Mouse (Mus musculus) midbrain, embryonic 11.5 days (tissue): Measurements from ENCODE around the gene Dgkz. TPM values are rescaled to one million over a fixed set of nuclear protein-coding genes. Genes with fewer than 3 reads are reported as not detected.
A peak's percentile ranks its signal among the peaks of the same experiment; 100 is the strongest.

ENCODE experiments used
- ATAC-seq: fragments of 200-750 bp; cut with Nextera tagmentation; 2 replicates; pipeline ENCODE4 v1.8.0; 2017; ENCODE audit warnings: moderate TSS enrichment, moderate library complexity; ENCODE audit not compliant: low FRiP score
- DNase-seq: peaks from one replicate; pipeline ENCODE4 v3.0.0; 2015; ENCODE audit warnings: low spot score; ENCODE audit errors: missing footprints
- H3K27ac ChIP-seq: fragments of 300-500 bp; sonication (generic); 2 replicates; pipeline ENCODE4 v1.5.1; 2014; ENCODE audit warnings: low read depth, low read length
- H3K27me3 ChIP-seq: fragments of 300-500 bp; sonication (generic); 2 replicates; pipeline ENCODE4 v1.6.1; 2014; ENCODE audit warnings: mild to moderate bottlenecking, low read length, moderate library complexity, mixed read lengths; ENCODE audit not compliant: control insufficient read depth, insufficient read depth
- H3K36me3 ChIP-seq: fragments of 300-500 bp; sonication (generic); 2 replicates; pipeline ENCODE4 v1.6.1; 2014; ENCODE audit warnings: mild to moderate bottlenecking, low read length, moderate library complexity, mixed read lengths; ENCODE audit not compliant: control insufficient read depth, insufficient read depth
- H3K4me1 ChIP-seq: fragments of 300-500 bp; sonication (generic); 2 replicates; pipeline ENCODE4 v1.6.1; 2014; ENCODE audit warnings: low read length; ENCODE audit not compliant: control insufficient read depth, insufficient read depth
- H3K4me2 ChIP-seq: fragments of 300-500 bp; sonication (generic); 2 replicates; pipeline ENCODE4 v1.6.1; 2014; ENCODE audit warnings: mild to moderate bottlenecking, moderate library complexity
- H3K4me3 ChIP-seq: fragments of 300-500 bp; sonication (generic); 2 replicates; pipeline ENCODE4 v1.5.1; 2014; ENCODE audit warnings: low read depth, low read length
- H3K9ac ChIP-seq: fragments of 300-500 bp; sonication (generic); 2 replicates; pipeline ENCODE4 v1.6.1; 2014; ENCODE audit warnings: low read length
- H3K9me3 ChIP-seq: fragments of 300-500 bp; sonication (generic); 2 replicates; pipeline ENCODE4 v1.6.1; 2016; ENCODE audit warnings: low read length; ENCODE audit not compliant: control insufficient read depth
- WGBS: fragments of 180-500 bp; shearing (Covaris S2); extraction: QIAGEN DNeasy Blood & Tissue Kit; methylation state at CpG from one replicate; pipeline ENCODE4 v1.1.7; 2014; 5-methylcytosine and 5-hydroxymethylcytosine counted together
- polyA plus RNA-seq: library from polyadenylated mRNA; unstranded; fragments of >200 nt; fragmentation: Nextera tagmentation; extraction: Ambion mirVana; gene quantifications from 2 replicates; pipeline ENCODE4 v1.2.1, GENCODE M21; 2014

Dgkz gene
- polyA plus RNA-seq, 1 experiment from 2014 or later, result 23.7 TPM

DNA sequence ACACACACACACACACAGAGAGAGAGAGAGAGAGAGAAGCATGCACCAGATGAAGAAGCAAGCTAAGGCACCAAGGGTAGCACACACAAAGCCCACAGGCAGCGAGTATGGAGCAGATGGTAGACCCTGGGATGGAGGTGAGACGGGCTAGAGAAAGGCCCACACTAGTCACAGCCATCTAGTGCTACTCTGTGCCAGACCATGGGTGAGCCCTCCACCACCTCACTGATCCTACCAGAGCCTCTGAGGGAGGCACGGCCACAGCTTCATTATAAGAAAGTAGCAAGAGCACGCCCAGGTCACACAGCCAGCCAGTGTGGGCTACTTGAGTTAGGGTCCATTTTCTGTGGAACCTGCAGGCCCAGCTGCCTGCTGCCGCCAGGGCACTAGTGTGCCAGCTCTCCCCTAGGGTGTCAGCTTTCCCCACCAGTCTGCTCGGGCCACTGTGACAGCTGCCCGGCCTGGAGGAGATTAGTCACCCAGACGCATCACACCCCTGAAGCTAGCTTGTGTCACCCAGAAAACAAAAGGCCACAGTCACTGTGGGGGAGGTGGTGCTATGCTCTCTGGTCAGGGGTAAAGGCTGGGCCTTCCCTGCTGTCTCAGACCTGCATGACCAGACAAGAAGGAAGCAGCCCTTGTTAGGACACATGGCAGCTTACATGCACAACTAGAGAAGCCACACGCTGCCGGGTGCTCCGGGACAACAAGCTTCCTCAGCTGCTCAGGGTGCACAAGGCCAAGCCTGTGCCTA lies 28.1 kb downstream of the Dgkz start:
- peak overlapping the region; percentile 4; the same call in 1 of the 2 replicates for H3K9ac ChIP-seq
- no peak for DNase-seq
- H3K4me3 ChIP-seq, result no peak overlapping the region
- no peak for ATAC-seq
- H3K27ac ChIP-seq, result no peak overlapping the region; the same call in 1 of the 2 replicates
- H3K4me2 ChIP-seq, result no peak overlapping the region
- H3K9me3 ChIP-seq, result no peaks in the 10 kb centered on the region
- no peaks in the 10 kb centered on the region for H3K36me3 ChIP-seq
- H3K4me1 ChIP-seq, result peaks cover 27% of the 10 kb centered on the region
- no peaks in the 10 kb centered on the region for H3K27me3 ChIP-seq
- WGBS, result 52% methylated on average over 11 of the region's 11 CpGs

DNA sequence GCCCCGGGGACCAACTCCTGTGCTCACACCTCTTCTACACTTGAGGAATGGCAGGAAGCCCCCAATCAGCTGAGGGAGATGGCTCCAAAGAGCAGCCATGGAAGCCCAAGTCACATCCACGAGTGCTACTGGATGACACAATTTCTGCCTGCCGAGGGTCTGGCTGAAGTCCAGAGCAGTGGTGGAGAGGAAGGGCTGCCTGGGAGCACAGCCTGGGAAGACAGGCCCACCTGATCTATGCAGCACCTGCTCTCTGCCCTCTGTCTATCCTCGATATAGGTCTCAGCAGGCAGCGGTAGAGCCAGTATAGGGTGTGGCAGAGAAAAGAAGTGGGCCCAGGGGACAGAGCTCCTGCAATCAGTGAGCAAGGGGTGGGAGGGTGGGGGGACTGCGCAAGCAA lies 28.8 kb downstream of the Dgkz start:
- H3K27ac ChIP-seq, result no peak overlapping the region
- no peak overlapping the region for H3K4me3 ChIP-seq
- no peak overlapping the region for H3K9ac ChIP-seq
- no peaks in the 10 kb centered on the region for H3K9me3 ChIP-seq
- H3K4me2 ChIP-seq, result no peak overlapping the region
- H3K36me3 ChIP-seq, result no peaks in the 10 kb centered on the region
- no peak for DNase-seq
- H3K4me1 ChIP-seq, result peaks cover 27% of the 10 kb centered on the region
- no peaks in the 10 kb centered on the region for H3K27me3 ChIP-seq
- WGBS, result 76% methylated on average over 6 of the region's 6 CpGs
- no peak for ATAC-seq

DNA sequence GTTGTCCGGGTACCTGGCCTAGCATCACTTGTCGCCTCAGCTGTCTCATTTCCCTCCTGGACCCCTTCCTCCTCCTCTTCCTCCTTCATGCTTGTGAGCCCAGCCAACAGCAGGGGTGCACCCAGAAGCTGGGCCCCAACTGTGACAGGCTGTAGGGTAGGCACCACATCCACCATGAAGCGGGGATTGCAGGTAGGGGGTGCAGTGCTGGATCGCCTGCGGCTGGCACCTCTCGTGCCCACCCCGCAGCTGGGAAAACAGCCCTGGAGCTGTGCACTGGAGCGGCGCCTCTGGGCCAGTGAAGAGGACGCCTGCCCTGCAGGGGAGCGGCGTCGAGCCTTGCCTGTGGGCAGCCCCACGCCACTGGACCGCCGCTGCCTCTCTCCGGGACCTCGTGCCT lies 30.2 kb downstream of the Dgkz start, which contains the start of gene Gm9821:
TSS of gene Gm9821 (plus strand) at position 221 of the 400 bp plus-strand sequence.
- Histone ChIP-seq H3K36me3 (no peaks in the 10 kb centered on the region), H3K27me3 (no peaks in the 10 kb centered on the region), H3K9ac (no peak within 1 kb of the TSS), H3K4me1 (peaks cover 24% of the 10 kb centered on the region), H3K4me2 (no peak within 1 kb of the TSS), H3K4me3 (no peak within 1 kb of the TSS), H3K27ac (no peak within 1 kb of the TSS), H3K9me3 (no peaks in the 10 kb centered on the region)
- ATAC-seq, result no peak
- no peak for DNase-seq
- WGBS, result 80% methylated on average over 18 of the region's 18 CpGs

DNA sequence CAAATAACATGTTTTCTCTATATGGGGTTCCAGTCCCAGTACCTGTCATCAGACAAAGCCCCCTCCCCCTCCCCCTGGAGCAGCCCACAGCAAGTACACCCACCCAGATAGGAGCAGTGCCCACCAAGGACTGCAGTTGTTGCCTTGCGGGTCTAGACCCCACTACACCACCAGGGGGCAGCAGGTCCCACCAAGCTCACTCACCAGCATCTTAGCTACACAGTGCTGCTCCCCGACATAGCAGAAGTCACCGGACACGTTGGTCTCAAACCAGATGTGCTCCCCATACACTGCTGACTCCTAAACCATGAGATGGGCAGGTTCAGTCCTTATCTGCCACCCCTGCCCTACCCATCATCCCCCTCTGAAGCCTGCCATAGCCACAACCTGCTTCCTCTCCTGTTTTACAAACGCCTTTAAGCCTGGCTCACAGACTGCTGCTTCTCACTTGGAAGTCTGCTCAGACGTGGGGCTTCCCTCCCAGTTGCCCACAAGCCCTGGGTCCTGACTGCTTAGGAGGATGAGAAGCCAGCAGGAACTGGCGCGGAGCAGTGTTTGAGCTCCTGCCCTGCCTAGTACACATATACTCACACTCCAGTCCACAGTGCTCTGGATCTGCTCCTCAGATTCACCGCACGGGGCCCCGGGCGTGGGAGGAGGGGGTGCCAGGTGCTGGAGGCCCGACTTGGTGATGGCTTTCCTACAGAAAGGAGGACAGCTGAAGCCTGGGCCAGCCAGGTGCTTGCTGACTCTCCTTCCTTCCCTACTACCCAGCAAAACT lies 31.3 kb downstream of the Dgkz start:
- H3K27ac ChIP-seq, result no peak overlapping the region
- DNase-seq (peak; percentile 95), ATAC-seq (peak; percentile 76)
- peaks cover 13% of the 10 kb centered on the region for H3K4me1 ChIP-seq
- H3K4me2 ChIP-seq, result no peak overlapping the region
- no peaks in the 10 kb centered on the region for H3K36me3 ChIP-seq
- no peak overlapping the region for H3K9ac ChIP-seq
- H3K4me3 ChIP-seq, result no peak overlapping the region
- WGBS, result 53% methylated on average over 13 of the region's 13 CpGs
- H3K9me3 ChIP-seq, result no peaks in the 10 kb centered on the region
- H3K27me3 ChIP-seq, result no peaks in the 10 kb centered on the region

DNA sequence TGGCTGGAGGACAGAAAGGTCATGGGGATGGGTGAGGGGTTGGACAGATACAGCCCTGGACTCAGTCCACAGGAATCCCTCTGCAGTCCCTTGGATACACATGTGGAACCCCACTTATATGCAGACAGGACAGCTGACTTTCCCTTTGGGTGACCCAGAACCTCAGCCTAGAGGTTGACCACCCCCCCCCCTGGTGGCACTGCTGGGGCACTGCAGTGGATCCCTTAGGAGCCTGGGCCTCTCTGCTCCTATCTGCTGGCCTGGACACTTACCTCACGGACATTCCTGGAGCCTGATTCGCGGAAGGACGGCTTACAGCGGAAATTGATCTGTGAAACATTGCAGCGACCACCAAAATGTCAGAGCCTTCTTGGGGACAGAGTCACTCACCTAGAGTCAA lies 33.3 kb downstream of the Dgkz start:
- H3K27me3 ChIP-seq, result no peaks in the 10 kb centered on the region
- H3K9ac ChIP-seq, result no peak overlapping the region
- no peak overlapping the region for H3K27ac ChIP-seq
- H3K4me3 ChIP-seq, result no peak overlapping the region
- H3K4me2 ChIP-seq, result no peak overlapping the region
- H3K36me3 ChIP-seq, result peaks cover 7% of the 10 kb centered on the region
- WGBS, result 74% methylated on average over 6 of the region's 6 CpGs
- DNase-seq (no peak), ATAC-seq (no peak)
- H3K9me3 ChIP-seq, result no peaks in the 10 kb centered on the region
- H3K4me1 ChIP-seq, result peaks cover 5% of the 10 kb centered on the region

DNA sequence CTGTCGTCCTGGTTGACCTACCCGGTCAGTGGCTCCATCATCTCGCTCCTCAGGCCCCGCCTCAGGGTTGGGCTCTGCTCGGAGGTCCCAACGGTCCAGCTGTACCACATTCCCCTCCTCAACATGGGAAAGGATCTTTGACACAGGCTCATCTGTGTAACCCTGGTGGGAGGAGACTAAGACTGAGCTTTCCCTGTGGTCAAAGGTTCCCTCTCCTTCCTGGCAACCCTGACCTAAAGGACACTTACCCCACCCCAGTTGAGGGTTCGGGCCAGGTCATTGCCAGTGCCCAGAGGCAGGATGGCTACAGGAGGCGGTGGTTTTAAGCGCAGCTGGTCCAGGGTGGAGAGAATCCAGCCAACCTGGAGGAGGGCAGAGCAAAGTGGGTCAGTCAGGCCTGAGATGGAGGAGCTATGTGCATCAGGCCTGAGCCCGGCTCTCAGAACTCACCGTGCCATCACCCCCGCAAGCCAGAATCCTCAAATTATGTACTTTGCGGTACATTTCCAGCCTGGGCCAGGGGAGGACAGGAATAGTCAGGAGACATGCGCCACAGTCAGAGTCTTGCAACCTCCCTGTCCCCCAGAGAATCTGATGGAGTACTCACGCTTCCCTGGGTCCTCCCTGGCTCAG lies 36.2 kb downstream of the Dgkz start:
- Histone ChIP-seq H3K4me1 (peaks cover 2% of the 10 kb centered on the region; the same call in 1 of the 2 replicates), H3K36me3 (peaks cover 11% of the 10 kb centered on the region), H3K27me3 (no peaks in the 10 kb centered on the region), H3K4me3 (no peak overlapping the region), H3K4me2 (no peak overlapping the region), H3K27ac (no peak overlapping the region), H3K9me3 (no peaks in the 10 kb centered on the region), H3K9ac (no peak overlapping the region)
- ATAC-seq, result no peak
- DNase-seq, result peak; percentile 54
- 82% methylated on average over 15 of the region's 15 CpGs for WGBS

DNA sequence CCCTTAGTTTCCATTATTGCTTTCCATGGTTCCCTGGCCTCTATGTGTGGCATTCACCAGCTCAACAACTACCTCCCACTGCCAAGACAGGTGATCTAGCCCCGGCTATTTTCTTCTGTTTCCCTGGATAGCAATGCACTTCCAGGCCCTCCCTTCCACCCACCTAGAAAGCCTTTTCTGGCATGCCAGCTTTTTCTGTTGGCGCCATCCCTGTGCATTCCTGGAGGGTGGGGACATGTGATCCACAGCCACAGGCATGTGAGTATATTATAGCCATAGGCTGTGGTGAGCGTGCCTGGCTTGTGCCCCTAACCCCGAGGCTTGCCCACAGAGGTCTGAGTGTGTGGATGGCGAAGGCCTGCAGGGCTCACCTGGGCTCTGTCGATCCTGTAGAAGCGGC lies 39.5 kb downstream of the Dgkz start:
- Histone ChIP-seq H3K4me2 (no peak overlapping the region), H3K4me3 (no peak overlapping the region), H3K36me3 (peaks cover 11% of the 10 kb centered on the region), H3K27ac (no peak overlapping the region), H3K4me1 (peaks cover 23% of the 10 kb centered on the region), H3K27me3 (no peaks in the 10 kb centered on the region), H3K9ac (no peak overlapping the region), H3K9me3 (no peaks in the 10 kb centered on the region)
- no peak for ATAC-seq
- DNase-seq, result no peak
- WGBS, result 86% methylated on average over 7 of the region's 7 CpGs

DNA sequence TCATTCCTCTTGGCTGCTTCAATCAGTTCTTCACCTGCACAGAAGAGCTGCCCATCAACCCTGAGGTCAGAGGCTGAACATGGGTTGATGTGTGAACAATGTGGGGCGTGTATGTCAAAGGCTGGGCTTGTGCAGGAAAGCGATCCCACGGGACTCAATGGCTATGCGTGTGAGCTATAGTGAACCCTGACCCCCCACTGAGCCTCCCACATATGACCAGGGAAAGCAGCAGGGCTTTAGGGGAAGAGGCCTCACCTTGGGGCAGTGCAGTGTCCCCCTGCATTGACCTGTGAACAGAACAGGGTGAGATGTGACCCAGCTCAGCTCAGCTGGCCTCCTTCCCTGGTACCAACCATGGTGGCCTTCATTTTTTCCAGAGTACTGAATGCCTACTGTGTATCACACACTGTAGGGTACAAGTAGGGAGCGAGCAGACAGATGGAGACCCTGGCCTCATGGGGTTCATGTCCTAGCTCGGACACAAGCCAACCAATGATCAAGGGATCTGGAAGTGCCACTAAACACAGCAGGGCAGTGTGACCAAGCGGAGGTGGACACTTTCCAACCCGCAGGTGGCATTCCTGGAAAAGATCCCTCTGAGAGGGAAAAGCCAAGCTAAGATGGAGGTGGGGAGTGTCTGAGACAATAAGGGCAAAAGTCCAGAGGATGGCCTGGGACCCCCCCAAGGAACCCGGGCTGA lies 40.7 kb downstream of the Dgkz start:
- peaks cover 27% of the 10 kb centered on the region for H3K4me1 ChIP-seq

More for the DNA sequence above, 40.7 kb downstream of the Dgkz start:
- Histone ChIP-seq H3K4me2 (no peak overlapping the region), H3K9me3 (no peaks in the 10 kb centered on the region), H3K9ac (no peak overlapping the region), H3K4me3 (no peak overlapping the region), H3K36me3 (peaks cover 11% of the 10 kb centered on the region), H3K27me3 (no peaks in the 10 kb centered on the region), H3K27ac (no peak overlapping the region)
- DNase-seq (no peak), ATAC-seq (no peak)
- WGBS, result 88% methylated on average over 9 of the region's 9 CpGs
